Mouse (Mus musculus) testis, postnatal 14 days (tissue): ENCODE measurements around the gene Dbnl.
A peak's percentile ranks its signal among the peaks of the same experiment; 100 is the strongest.

Experiments used
- DNase-seq: peaks from one replicate; pipeline ENCODE4 v3.0.0; 2021; ENCODE audit warnings: low spot score

Dbnl gene

DNA sequence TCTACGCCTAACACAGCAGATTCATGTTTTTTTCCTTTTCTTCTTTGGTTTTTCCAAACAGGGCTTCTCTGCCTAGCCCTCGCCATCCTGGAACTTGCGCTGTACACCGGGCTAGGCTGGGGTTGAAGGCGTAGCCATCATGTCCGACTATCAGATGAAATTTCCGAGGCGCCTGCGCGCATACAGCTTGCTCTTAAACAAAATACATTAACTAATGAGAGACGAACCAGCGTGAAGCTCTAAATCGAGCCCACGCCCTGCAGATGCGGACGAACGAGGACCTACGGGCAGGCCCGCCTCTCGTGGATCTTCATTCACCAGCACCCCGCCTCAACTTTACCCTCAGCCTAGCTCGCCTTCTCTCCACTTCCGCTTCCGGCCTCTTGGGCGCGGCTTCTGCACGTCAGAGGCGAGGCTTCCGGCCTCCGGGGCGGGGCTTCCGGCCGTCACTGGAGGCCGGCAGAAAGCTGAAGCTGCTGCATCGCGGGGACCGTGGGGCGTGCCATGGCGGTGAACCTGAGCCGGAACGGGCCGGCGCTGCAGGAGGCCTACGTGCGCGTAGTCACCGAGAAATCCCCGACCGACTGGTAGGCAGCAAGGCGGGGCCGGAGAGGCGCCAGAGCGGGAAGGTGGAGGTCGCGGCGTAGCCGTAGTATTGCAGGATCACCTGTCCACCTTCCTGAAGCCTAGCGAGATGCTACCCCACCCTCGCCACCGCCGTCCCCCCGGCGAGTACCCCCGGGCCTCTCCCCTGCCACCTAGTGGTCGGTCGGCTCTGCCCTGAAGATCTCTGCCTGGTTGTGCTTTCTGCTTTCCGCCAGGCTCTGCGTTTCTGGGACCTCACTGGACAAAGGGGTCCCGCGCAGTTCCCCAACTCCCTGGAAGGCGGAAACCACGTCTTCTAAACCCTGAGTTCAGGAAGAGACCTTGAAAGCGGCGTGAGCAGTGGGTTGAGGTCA is at the start of gene Dbnl:
Gene Dbnl (plus strand): TSS at position 433 of the 959 bp plus-strand sequence.
- peak; percentile 93 for DNase-seq

- DNase-seq: no peak
These were observed 49.2 kb upstream of the Dbnl start for GRCm38 (mm10) chr11:5738888-5739632.

GRCm38 (mm10) chr11:5739846-5740245 is 48.4 kb upstream of the Dbnl start:
- no peak for DNase-seq

DNA sequence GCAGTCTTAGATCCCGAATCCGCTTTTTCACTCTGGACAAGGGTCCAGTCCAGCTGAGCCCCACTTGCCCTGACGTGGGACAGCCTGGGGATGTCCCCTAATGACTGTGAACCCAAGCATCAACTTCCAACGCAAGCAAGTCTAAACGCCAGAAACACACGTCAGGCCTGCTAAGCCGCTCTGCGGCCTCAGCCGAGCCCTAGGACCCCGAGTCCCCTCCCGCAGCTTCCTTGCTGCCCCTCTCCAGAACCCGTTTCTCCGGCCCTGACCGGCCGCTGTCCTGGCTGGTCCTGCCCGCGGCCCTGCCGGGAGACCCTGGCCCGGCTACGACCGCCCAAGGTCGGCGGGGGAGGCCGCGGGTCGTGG is 47.7 kb upstream of the Dbnl start:
- no peak for DNase-seq

DNA sequence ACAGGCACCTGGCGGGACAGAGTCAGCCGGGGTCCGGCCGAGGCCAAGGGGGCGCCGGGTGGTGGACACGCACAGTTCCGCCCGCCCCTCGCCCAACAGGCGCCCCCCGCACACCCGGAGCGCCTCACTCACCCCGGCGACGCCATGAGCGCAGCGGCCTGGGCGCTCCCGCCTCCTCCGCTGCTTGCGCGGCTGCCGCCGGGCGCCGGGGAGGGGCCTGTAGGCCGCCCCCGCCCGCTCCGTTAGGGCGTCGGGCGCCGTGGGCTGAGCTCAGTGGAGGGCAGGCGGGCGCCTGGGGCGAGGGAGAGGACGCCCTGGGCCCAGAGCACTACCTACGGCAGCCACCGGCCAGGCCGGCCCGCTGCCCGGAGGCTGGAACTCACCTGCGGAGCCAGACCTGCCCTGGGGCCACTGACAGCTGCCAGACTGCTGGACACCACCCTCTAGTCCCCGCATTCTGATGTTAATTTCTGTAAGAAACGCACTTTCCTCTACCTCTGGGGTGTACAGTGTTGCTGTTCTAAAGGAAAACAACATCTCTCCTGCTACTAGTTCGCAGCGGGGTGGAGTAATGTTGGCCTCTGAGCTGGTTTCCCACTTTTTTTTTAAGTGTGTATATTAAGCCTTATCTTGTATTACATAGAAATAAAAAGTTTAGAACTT is 47.2 kb upstream of the Dbnl start:
- peak; percentile 80 for DNase-seq

GRCm38 (mm10) chr11:5742106-5742505 is 46.2 kb upstream of the Dbnl start:
- no peak for DNase-seq

GRCm38 (mm10) chr11:5744951-5745350 is 43.3 kb upstream of the Dbnl start:
- no peak for DNase-seq

DNA sequence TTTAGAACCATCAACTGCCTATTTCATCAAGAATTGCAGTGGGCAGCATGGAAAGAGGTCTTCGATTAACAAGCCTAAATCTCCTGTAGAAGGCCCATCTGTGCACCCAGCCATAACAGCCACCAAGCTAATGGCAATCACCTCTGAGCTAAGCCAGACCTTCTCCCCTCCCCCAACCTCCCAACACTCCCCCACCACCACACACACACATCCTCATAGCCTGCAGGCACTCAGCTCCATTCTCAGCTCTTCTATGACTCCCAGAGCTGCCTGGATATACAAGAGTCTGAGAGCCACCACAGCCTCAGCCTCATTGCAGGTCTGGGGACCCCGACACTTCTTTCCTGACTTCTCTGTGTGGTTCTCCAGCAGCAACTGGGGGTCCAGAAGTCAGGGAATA is 34.5 kb upstream of the Dbnl start:
- DNase-seq: no peak

- DNase-seq: peak; percentile 95
These were observed 26.3 kb upstream of the Dbnl start, which contains the start of gene Urgcp for GRCm38 (mm10) chr11:5761820-5762632. TSS of gene Urgcp (minus strand) at chr11:5762376.

DNA sequence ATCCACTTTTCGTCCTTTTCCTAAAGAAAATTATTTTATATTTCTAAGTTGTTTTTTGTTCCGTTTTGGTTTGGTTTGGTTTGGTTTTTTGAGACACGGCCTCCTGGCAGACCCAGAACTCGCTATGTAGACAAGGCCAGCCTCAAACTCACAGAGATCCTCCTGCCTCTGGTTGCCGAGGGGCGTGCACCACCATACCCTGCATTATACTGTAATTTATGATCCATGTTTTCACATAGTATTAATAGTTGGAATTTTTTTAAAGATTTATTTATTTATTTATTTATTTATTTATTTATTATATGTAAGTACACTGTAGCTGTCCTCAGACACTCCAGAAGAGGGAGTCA is 25.7 kb upstream of the Dbnl start:
- DNase-seq: no peak

GRCm38 (mm10) chr11:5766019-5766418 is 22.3 kb upstream of the Dbnl start:
- DNase-seq: no peak

DNA sequence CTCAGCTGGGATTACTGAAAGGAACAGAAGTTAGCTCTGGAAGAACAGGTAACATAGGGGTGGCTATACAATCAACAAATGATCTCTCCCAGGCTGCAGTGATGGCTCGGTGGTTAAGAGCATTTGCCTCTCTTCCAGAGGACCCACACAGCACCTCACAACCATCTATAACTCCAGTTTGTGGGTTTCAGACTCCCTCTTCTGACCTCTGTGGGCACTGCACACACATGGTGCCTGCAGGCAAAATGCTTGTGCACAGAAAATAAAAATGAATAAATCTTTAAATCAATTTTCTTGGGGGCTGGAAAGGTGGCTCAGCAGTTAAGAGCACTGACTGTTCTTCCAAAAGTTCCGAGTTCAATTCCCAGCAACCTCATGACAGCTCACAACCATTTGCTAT is 9.8 kb upstream of the Dbnl start:
- no peak for DNase-seq

DNA sequence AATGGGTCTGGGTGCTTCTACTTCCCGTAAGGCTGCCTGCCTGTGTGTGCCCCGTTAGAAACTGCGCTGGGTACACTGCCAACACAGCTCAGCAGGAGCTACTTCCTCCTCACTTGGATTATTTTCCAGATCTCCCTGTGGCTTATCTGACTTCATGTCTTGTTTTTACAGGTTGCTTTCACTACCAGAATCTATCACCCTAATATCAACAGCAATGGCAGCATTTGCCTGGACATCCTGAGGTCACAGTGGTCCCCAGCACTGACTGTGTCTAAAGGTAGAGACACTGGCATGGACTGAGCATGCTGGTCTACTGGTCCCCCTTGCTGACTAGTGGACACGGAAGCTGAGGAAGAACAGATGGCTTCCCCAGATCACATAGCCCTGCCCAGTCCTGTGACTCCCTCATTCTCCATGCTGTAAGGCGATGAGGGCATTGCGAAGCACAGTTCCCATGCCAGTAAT is 8.2 kb upstream of the Dbnl start:
- no peak for DNase-seq

DNA sequence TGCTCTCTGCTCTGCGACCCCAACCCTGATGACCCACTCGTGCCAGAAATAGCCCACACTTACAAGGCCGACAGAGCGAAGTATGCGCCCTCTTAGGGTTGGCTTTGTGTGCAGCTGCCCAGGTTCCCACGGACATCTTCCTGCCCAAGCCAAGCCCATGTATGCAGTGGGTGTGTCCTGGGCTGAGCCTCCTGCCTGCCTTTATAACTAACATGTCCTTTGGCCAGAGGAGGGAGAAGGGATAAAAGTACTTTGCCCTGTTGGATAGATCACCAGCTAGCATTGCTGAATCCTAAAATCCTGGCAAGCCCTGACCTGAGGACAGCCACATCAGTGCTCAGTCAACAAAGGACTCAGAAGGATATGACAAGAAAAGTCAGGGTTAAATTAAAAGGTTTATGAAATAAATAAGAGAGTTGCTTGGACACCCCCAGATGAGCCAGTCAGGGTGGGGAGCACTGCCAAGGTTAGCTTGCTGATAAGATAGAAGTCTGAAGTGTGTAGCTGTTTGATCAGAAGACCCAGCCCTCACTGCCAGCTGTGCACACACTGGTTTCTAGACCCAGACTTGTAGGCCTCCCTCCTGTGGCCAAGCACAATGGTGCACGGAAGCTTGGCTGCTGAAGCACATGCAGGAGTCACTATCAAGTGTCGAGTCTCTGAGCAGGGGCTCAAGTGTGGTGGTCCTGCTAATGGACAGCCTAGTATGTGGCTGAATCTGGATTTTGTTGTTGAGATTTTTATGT is 5.9 kb upstream of the Dbnl start:
- no peak for DNase-seq

GRCm38 (mm10) chr11:5785732-5786131 is 2.6 kb upstream of the Dbnl start:
- DNase-seq: no peak

GRCm38 (mm10) chr11:5787671-5788055 is 625 bp upstream of the Dbnl start:
- DNase-seq: no peak

- DNase-seq: no peak
These were observed 924 bp downstream of the Dbnl start for GRCm38 (mm10) chr11:5789071-5789753.

GRCm38 (mm10) chr11:5789754-5790333 is 1.6 kb downstream of the Dbnl start:
- DNase-seq: no peak

GRCm38 (mm10) chr11:5790431-5790830 is 2.1 kb downstream of the Dbnl start:
- no peak for DNase-seq

DNA sequence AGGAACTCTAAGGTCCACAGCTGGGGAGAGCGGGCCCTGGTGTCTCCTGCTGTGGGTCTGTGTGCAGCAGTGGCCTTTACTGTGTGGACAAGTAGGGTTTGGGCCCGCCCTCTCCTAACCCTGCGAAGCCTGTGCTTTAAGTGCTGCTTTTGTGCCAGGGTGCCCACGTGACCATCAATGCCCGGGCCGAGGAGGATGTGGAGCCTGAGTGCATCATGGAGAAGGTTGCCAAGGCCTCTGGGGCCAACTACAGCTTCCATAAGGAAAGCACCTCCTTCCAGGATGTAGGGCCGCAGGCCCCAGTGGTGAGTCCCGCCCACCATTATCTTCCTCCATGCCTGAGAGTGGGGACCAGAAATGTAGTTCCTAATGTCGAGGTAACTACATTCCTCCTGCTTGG is 7.0 kb downstream of the Dbnl start:
- no peak for DNase-seq
